Mouse (Mus musculus): ENCODE measurements around the gene Tnfaip2. TPM values are rescaled to one million over a fixed set of nuclear protein-coding genes. Genes with fewer than 3 reads are reported as not detected.

Gene Tnfaip2
- polyA plus RNA-seq, 1 experiment from 2014 or later: 4.6 TPM

GRCm38 (mm10) chr12:111451561-111451960 is 9.3 kb downstream of the Tnfaip2 start:
- H3K36me3 ChIP-seq (replicated peaks; ENCODE audit: control insufficient read depth, insufficient read depth, low read depth, low read length): no peaks in the 10 kb centered on the region
- H3K4me2 ChIP-seq (ENCODE audit: low read depth, low read length): no peak overlapping the region
- ATAC-seq (replicated peaks; ENCODE audit: insufficient number of reproducible peaks, low FRiP score, low TSS enrichment, low read depth): no peak
- H3K27ac ChIP-seq (replicated peaks; ENCODE audit: low read depth, low read length): no peak overlapping the region
- peaks cover 11% of the 10 kb centered on the region for H3K4me1 ChIP-seq (ENCODE audit: control insufficient read depth, insufficient read depth, low read length)
- DNase-seq (ENCODE audit: low spot score): no peak
- peaks cover 35% of the 10 kb centered on the region for H3K27me3 ChIP-seq (ENCODE audit: control insufficient read depth, insufficient read depth, low read length)
- no peak overlapping the region for H3K9ac ChIP-seq (replicated peaks; ENCODE audit: low read length)
- H3K4me3 ChIP-seq (ENCODE audit: low read depth, low read length): no peak overlapping the region
- 77% methylated on average over 7 of the region's 7 CpGs for WGBS
- no peaks in the 10 kb centered on the region for H3K9me3 ChIP-seq (replicated peaks; ENCODE audit: control insufficient read depth, low read length)

GRCm38 (mm10) chr12:111454021-111454420 is 11.8 kb downstream of the Tnfaip2 start:
- DNase-seq (ENCODE audit: low spot score): no peak
- Histone ChIP-seq H3K4me1 (ENCODE audit: control insufficient read depth, insufficient read depth, low read length) (peaks cover 5% of the 10 kb centered on the region; the same call in 1 of the 2 replicates), H3K9ac (replicated peaks; ENCODE audit: low read length) (no peak overlapping the region)

GRCm38 (mm10) chr12:111454543-111455280 is 12.4 kb downstream of the Tnfaip2 start:
- DNase-seq (ENCODE audit: low spot score) (no peak), ATAC-seq (replicated peaks; ENCODE audit: insufficient number of reproducible peaks, low FRiP score, low TSS enrichment, low read depth) (no peak)
- Histone ChIP-seq H3K4me3 (ENCODE audit: low read depth, low read length) (no peak overlapping the region), H3K9me3 (replicated peaks; ENCODE audit: control insufficient read depth, low read length) (no peaks in the 10 kb centered on the region), H3K36me3 (replicated peaks; ENCODE audit: control insufficient read depth, insufficient read depth, low read depth, low read length) (no peaks in the 10 kb centered on the region), H3K4me1 (ENCODE audit: control insufficient read depth, insufficient read depth, low read length) (peaks cover 3% of the 10 kb centered on the region; the same call in 1 of the 2 replicates), H3K27ac (replicated peaks; ENCODE audit: low read depth, low read length) (no peak overlapping the region), H3K27me3 (ENCODE audit: control insufficient read depth, insufficient read depth, low read length) (peaks cover 7% of the 10 kb centered on the region), H3K4me2 (ENCODE audit: low read depth, low read length) (no peak overlapping the region), H3K9ac (replicated peaks; ENCODE audit: low read length) (no peak overlapping the region)
- 60% methylated on average over 10 of the region's 10 CpGs for WGBS

More at GRCm38 (mm10) chr12:111454021-111454420, 11.8 kb downstream of the Tnfaip2 start:
- Histone ChIP-seq H3K4me2 (ENCODE audit: low read depth, low read length) (no peak overlapping the region), H3K4me3 (ENCODE audit: low read depth, low read length) (no peak overlapping the region), H3K27me3 (ENCODE audit: control insufficient read depth, insufficient read depth, low read length) (peaks cover 11% of the 10 kb centered on the region), H3K36me3 (replicated peaks; ENCODE audit: control insufficient read depth, insufficient read depth, low read depth, low read length) (no peaks in the 10 kb centered on the region), H3K9me3 (replicated peaks; ENCODE audit: control insufficient read depth, low read length) (no peaks in the 10 kb centered on the region), H3K27ac (replicated peaks; ENCODE audit: low read depth, low read length) (no peak overlapping the region)
- 42% methylated on average over 4 of the region's 4 CpGs for WGBS
- ATAC-seq (replicated peaks; ENCODE audit: insufficient number of reproducible peaks, low FRiP score, low TSS enrichment, low read depth): no peak

GRCm38 (mm10) chr12:111455311-111455846 is 13.1 kb downstream of the Tnfaip2 start:
- Histone ChIP-seq H3K27me3 (ENCODE audit: control insufficient read depth, insufficient read depth, low read length) (0 out of 2 replicates have a peak, but pooled peaks cover under 1% of the 10 kb centered on the region), H3K4me2 (ENCODE audit: low read depth, low read length) (no peak overlapping the region), H3K9ac (replicated peaks; ENCODE audit: low read length) (no peak overlapping the region), H3K4me3 (ENCODE audit: low read depth, low read length) (no peak overlapping the region), H3K27ac (replicated peaks; ENCODE audit: low read depth, low read length) (no peak overlapping the region), H3K4me1 (ENCODE audit: control insufficient read depth, insufficient read depth, low read length) (peaks cover under 1% of the 10 kb centered on the region; the same call in 1 of the 2 replicates), H3K9me3 (replicated peaks; ENCODE audit: control insufficient read depth, low read length) (no peaks in the 10 kb centered on the region), H3K36me3 (replicated peaks; ENCODE audit: control insufficient read depth, insufficient read depth, low read depth, low read length) (no peaks in the 10 kb centered on the region)
- 59% methylated on average over 12 of the region's 12 CpGs for WGBS
- no peak for DNase-seq (ENCODE audit: low spot score)
- ATAC-seq (replicated peaks; ENCODE audit: insufficient number of reproducible peaks, low FRiP score, low TSS enrichment, low read depth): no peak

GRCm38 (mm10) chr12:111455860-111456259 is 13.6 kb downstream of the Tnfaip2 start:
- Histone ChIP-seq H3K9me3 (replicated peaks; ENCODE audit: control insufficient read depth, low read length) (no peaks in the 10 kb centered on the region), H3K27me3 (ENCODE audit: control insufficient read depth, insufficient read depth, low read length) (no peaks in the 10 kb centered on the region), H3K9ac (replicated peaks; ENCODE audit: low read length) (no peak overlapping the region), H3K4me3 (ENCODE audit: low read depth, low read length) (no peak overlapping the region), H3K4me2 (ENCODE audit: low read depth, low read length) (no peak overlapping the region), H3K27ac (replicated peaks; ENCODE audit: low read depth, low read length) (no peak overlapping the region), H3K36me3 (replicated peaks; ENCODE audit: control insufficient read depth, insufficient read depth, low read depth, low read length) (no peaks in the 10 kb centered on the region), H3K4me1 (ENCODE audit: control insufficient read depth, insufficient read depth, low read length) (no peaks in the 10 kb centered on the region)
- no peak for DNase-seq (ENCODE audit: low spot score)
- 63% methylated on average over 8 of the region's 8 CpGs for WGBS
- ATAC-seq (replicated peaks; ENCODE audit: insufficient number of reproducible peaks, low FRiP score, low TSS enrichment, low read depth): no peak

GRCm38 (mm10) chr12:111457742-111458141 is 15.5 kb downstream of the Tnfaip2 start:
- no peaks in the 10 kb centered on the region for H3K36me3 ChIP-seq (replicated peaks; ENCODE audit: control insufficient read depth, insufficient read depth, low read depth, low read length)
- H3K9ac ChIP-seq (replicated peaks; ENCODE audit: low read length): no peak overlapping the region
- WGBS: 87% methylated on average over 1 of the region's 1 CpGs
- no peak overlapping the region for H3K27ac ChIP-seq (replicated peaks; ENCODE audit: low read depth, low read length)
- no peaks in the 10 kb centered on the region for H3K27me3 ChIP-seq (ENCODE audit: control insufficient read depth, insufficient read depth, low read length)
- H3K4me1 ChIP-seq (ENCODE audit: control insufficient read depth, insufficient read depth, low read length): no peaks in the 10 kb centered on the region
- ATAC-seq (replicated peaks; ENCODE audit: insufficient number of reproducible peaks, low FRiP score, low TSS enrichment, low read depth) (no peak), DNase-seq (ENCODE audit: low spot score) (no peak)
- no peak overlapping the region for H3K4me2 ChIP-seq (ENCODE audit: low read depth, low read length)
- H3K9me3 ChIP-seq (replicated peaks; ENCODE audit: control insufficient read depth, low read length): no peaks in the 10 kb centered on the region
- no peak overlapping the region for H3K4me3 ChIP-seq (ENCODE audit: low read depth, low read length)

- Histone ChIP-seq H3K27me3 (ENCODE audit: control insufficient read depth, insufficient read depth, low read length) (no peaks in the 10 kb centered on the region), H3K9me3 (replicated peaks; ENCODE audit: control insufficient read depth, low read length) (no peaks in the 10 kb centered on the region), H3K4me3 (ENCODE audit: low read depth, low read length) (no peak overlapping the region), H3K4me2 (ENCODE audit: low read depth, low read length) (no peak overlapping the region), H3K36me3 (replicated peaks; ENCODE audit: control insufficient read depth, insufficient read depth, low read depth, low read length) (no peaks in the 10 kb centered on the region), H3K4me1 (ENCODE audit: control insufficient read depth, insufficient read depth, low read length) (no peaks in the 10 kb centered on the region), H3K27ac (replicated peaks; ENCODE audit: low read depth, low read length) (no peak overlapping the region), H3K9ac (replicated peaks; ENCODE audit: low read length) (no peak overlapping the region)
- DNase-seq (ENCODE audit: low spot score): no peak
- WGBS: 82% methylated on average over 7 of the region's 7 CpGs
- no peak for ATAC-seq (replicated peaks; ENCODE audit: insufficient number of reproducible peaks, low FRiP score, low TSS enrichment, low read depth)
These were observed 21.3 kb downstream of the Tnfaip2 start for GRCm38 (mm10) chr12:111463570-111463969.

- no peaks in the 10 kb centered on the region for H3K9me3 ChIP-seq (replicated peaks; ENCODE audit: control insufficient read depth, low read length)
- H3K36me3 ChIP-seq (replicated peaks; ENCODE audit: control insufficient read depth, insufficient read depth, low read depth, low read length): no peaks in the 10 kb centered on the region
- no peak for ATAC-seq (replicated peaks; ENCODE audit: insufficient number of reproducible peaks, low FRiP score, low TSS enrichment, low read depth)
- WGBS: 91% methylated on average over 3 of the region's 3 CpGs
- no peak overlapping the region for H3K4me2 ChIP-seq (ENCODE audit: low read depth, low read length)
- H3K27ac ChIP-seq (replicated peaks; ENCODE audit: low read depth, low read length): no peak overlapping the region
- no peak overlapping the region for H3K4me3 ChIP-seq (ENCODE audit: low read depth, low read length)
- H3K4me1 ChIP-seq (ENCODE audit: control insufficient read depth, insufficient read depth, low read length): no peaks in the 10 kb centered on the region
- H3K27me3 ChIP-seq (ENCODE audit: control insufficient read depth, insufficient read depth, low read length): no peaks in the 10 kb centered on the region
- H3K9ac ChIP-seq (replicated peaks; ENCODE audit: low read length): no peak overlapping the region
- DNase-seq (ENCODE audit: low spot score): no peak
These were observed 24.1 kb downstream of the Tnfaip2 start for GRCm38 (mm10) chr12:111466369-111466768.
